Mouse (Mus musculus) embryonic stem cell, embryonic (primary cell): Measurements from ENCODE around the gene Pgpep1.

ENCODE experiments used
- CTCF ChIA-PET, 4 experiments: fragments of 300-600 bp in 2 of 4; fragments of 350-600 bp in 2 of 4; sonication (Branson Sonifier 250); formaldehyde crosslinking; loops; one replicate each; lab custom pipeline; 2022; ENCODE audit warnings: inconsistent platforms in 2 of 4; lab: Charles Lee
- POLR2A ChIA-PET, 4 experiments: fragments of 300-600 bp in 2 of 4; fragments of 350-600 bp in 2 of 4; sonication (Branson Sonifier 250); formaldehyde crosslinking; loops; one replicate each; lab custom pipeline; 2022; ENCODE audit warnings: antibody characterized with exemption in 4 of 4, inconsistent platforms in 1 of 4; lab: Charles Lee

Pgpep1 gene

DNA sequence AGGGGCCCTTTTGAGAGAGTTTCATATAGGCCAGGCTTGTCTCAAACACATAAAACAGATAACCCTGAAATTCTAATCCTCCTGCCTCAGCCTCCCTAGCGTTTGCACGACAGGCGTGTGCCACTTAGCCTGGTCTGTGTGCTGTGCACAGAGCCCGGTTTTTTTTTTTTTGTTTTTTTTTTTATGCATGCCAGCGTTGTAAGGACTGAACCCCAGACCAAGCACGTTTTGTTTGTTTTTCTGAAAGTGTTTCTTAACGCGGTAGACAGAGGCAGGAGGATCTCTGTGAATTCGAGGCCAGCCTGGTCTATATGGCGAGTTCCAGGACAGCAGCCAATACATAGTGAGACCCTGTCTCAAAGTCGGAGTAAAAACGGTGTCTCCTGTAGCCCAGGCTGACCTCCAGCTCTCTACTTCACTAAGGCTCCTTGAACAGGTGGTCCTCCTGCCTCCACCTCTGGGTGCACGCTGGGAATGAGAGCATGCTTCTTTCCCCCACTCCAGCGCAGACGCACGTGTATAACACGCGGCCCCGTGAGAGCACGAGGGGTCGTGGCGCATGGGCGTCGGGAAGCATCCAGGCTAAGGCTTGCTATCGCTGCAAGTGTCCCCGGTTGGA, 51.3 kb downstream of the Pgpep1 start, which contains the start of gene Ssbp4:
Ssbp4 (minus strand) TSS at position 124 of the 619 bp plus-strand sequence.
- ChIA-PET POLR2A (interaction anchor here (0.6 to 10.0 kb wide), 128 partner anchors 8 to 672 kb away, joined by 3 to 161 read pairs (median 5); partner anchors contain the start of genes Lsm4 (in 4 of the 4), Arrdc2 (in 3 of the 4), Ell (in 3 of the 4) and Fkbp8 (in 3 of the 4)), CTCF (interaction anchor here (0.5 to 5.7 kb wide), 54 partner anchors 8 to 488 kb away, joined by 3 to 51 read pairs (median 4); partner anchors contain the start of genes Fkbp8 (in 2 of the 4), Kxd1 (in 2 of the 4), Arrdc2 (in 1 of the 4) and Ell (in 1 of the 4))

GRCm38 (mm10) chr8:70607898-70608748, 52.1 kb downstream of the Pgpep1 start:
- POLR2A ChIA-PET = interaction anchor here (0.5 to 10.0 kb wide), 72 partner anchors 10 to 988 kb away, joined by 3 to 161 read pairs (median 6); partner anchors contain the start of genes Lsm4 (in 4 of the 4), Arrdc2 (in 3 of the 4), Fkbp8 (in 3 of the 4) and Jund (in 3 of the 4)

DNA sequence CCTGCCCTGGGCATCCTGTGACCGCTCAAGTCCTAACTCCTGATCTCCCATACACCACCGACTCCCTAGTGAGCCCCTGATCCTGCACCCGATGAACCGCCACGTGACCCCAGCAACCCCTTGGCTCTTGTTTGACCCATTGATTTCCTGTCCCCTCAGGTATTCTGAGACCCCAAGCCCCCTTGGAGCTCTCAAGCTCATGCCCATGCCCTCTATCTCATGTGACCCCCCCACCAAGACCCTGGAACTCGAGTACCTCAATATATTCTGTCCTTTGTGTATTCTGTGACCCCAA, 52.6 kb downstream of the Pgpep1 start:
- CTCF ChIA-PET = interaction anchor here in 3 of 4 experiments (1.0 to 5.7 kb wide), 6 partner anchors 9 to 65 kb away, joined by 3 to 51 read pairs (median 4); partner anchors contain the start of gene Lsm4 (in 1 of the 3)
- POLR2A ChIA-PET = interaction anchor here (0.5 to 10.0 kb wide), 30 partner anchors 10 to 255 kb away, joined by 3 to 161 read pairs (median 8); partner anchors contain the start of genes Ell (in 2 of the 4), Fkbp8 (in 2 of the 4), Jund (in 2 of the 4) and Lsm4 (in 2 of the 4)

More at GRCm38 (mm10) chr8:70607898-70608748, 52.1 kb downstream of the Pgpep1 start:
- CTCF ChIA-PET = interaction anchor here in 3 of 4 experiments (0.6 to 5.7 kb wide), 16 partner anchors 10 to 257 kb away, joined by 3 to 51 read pairs (median 4); partner anchors contain the start of genes Fkbp8 (in 1 of the 3), Kxd1 (in 1 of the 3) and Lsm4 (in 1 of the 3)

DNA sequence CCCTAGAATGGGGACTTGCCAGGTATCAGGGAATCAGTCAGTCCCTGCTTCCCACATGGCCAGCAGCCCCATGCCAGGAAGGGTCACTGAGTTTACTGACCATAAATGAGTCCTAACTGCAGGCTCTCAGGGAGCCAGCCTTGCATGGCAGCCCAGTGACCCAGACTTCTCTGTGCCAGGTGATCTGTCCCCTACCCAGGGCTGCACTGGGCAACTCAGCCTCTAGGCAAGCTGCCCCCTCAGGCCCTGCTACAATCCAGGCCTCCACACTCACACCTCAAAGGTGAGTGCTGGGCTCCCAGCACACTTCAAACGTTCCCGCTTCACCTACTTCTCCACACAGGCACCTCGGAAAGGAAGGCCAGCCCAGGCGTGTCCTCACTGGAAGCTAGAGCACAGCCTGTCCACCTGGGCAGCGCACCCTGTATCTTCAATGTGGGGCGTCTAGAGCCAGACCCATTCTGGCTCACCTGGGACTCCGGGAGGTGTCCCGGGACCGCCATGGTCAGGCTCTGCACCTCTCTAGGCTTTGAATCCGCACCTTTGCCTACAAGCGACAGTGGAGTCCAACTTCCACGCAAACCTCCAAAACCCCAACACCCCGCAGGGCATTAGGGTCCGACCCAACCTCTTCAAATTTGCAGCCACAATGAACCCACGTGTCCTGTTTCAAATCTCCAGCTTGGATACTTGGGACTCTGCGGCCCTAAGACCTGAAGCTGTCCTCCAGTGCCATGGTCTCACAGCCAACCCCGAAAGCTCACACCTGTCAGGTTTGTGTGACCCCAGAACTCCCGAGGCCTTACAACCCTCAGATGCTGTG, 53.2 kb downstream of the Pgpep1 start:
- POLR2A ChIA-PET = interaction anchor here in 3 of 4 experiments (0.5 to 10.0 kb wide), 30 partner anchors 8 to 255 kb away, joined by 3 to 161 read pairs (median 6); partner anchors contain the start of genes Ell (in 2 of the 3), Jund (in 2 of the 3), Pgpep1 (in 2 of the 3) and Arrdc2 (in 1 of the 3)
- CTCF ChIA-PET = interaction anchor here in 3 of 4 experiments (1.0 to 5.7 kb wide), 4 partner anchors 9 to 23 kb away, joined by 3 to 51 read pairs (median 21); no protein-coding TSS in a partner anchor

- CTCF ChIA-PET = interaction anchor here in 1 of 4 experiments (4.1 to 5.7 kb wide), 2 partner anchors 9 to 24 kb away, joined by 38 to 51 read pairs; no protein-coding TSS in a partner anchor
- POLR2A ChIA-PET = interaction anchor here in 2 of 4 experiments (0.9 to 10.0 kb wide), 15 partner anchors 9 to 101 kb away, joined by 3 to 161 read pairs (median 5); partner anchors contain the start of genes Ell (in 1 of the 2), Jund (in 1 of the 2), Lrrc25 (in 1 of the 2) and Lsm4 (in 1 of the 2)
Observed at GRCm38 (mm10) chr8:70605871-70606779, 54.1 kb downstream of the Pgpep1 start.

DNA sequence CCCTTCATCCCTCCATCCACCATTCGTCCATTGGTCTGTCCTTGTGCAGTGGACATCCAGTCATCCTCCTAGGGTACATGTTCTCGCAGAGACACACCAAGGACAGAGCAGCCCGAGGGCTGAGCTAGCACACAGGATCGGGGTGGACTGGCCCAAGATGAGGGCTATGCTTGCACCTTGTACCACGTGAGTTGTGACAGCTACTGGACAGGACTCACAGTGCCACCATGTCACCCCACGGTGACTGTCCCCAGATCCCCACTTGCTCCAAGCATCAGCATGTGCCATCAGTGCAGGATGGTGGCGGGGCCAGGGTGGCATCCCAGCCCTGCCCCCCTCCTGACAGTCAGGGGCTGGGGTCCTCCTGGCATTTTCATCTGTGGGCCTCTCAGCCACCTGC, 55.6 kb downstream of the Pgpep1 start:
- POLR2A ChIA-PET = interaction anchor here in 3 of 4 experiments (1.0 to 10.0 kb wide), 11 partner anchors 11 to 235 kb away, joined by 3 to 118 read pairs (median 4); partner anchors contain the start of genes Jund (in 2 of the 3), Arrdc2 (in 1 of the 3), Ell (in 1 of the 3) and Isyna1 (in 1 of the 3)
- CTCF ChIA-PET = no interaction called here

GRCm38 (mm10) chr8:70602139-70602811, 57.9 kb downstream of the Pgpep1 start:
- CTCF ChIA-PET = interaction anchor here in 1 of 4 experiments (0.7 kb wide), 1 partner anchor 42 kb away, joined by 3 read pairs; no protein-coding TSS in a partner anchor
- POLR2A ChIA-PET = interaction anchor here in 2 of 4 experiments (0.7 to 1.9 kb wide), 6 partner anchors 9 to 237 kb away, joined by 3 to 8 read pairs (median 4); partner anchors contain the start of genes Arrdc2 (in 1 of the 2), Ell (in 1 of the 2) and Rab3a (in 1 of the 2)

DNA sequence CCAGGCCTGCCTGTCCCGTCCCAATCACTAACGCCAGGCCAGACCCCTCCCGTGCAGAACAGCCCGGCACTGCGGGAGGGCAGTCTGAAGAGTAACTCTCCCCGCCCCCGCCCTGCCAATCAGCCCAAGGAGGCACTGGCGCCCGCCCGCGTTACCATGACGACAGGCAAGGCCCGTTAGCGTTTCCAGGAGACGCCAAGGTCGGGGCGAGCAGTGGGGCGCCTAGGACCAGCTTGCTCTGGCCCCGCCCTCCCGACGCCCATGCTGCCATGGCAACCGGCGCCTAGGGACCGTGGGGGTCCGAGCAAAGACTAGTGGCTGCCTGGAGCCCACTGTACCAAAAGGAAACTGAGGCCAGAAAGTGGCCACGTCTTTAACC, 58.9 kb downstream of the Pgpep1 start:
- POLR2A ChIA-PET = interaction anchor here in 3 of 4 experiments (0.6 to 1.9 kb wide), 25 partner anchors 9 to 567 kb away, joined by 3 to 14 read pairs (median 3); partner anchors contain the start of genes Arrdc2 (in 1 of the 3), Fkbp8 (in 1 of the 3), Jund (in 1 of the 3) and Lsm4 (in 1 of the 3)
- CTCF ChIA-PET = interaction anchor here in 3 of 4 experiments (0.5 to 1.3 kb wide), 14 partner anchors 8 to 391 kb away, joined by 3 to 8 read pairs (median 3); partner anchors contain the start of gene Cers1 (in 1 of the 3)

GRCm38 (mm10) chr8:70600473-70601270, 59.5 kb downstream of the Pgpep1 start:
- POLR2A ChIA-PET = interaction anchor here (0.6 to 1.9 kb wide), 26 partner anchors 9 to 779 kb away, joined by 3 to 17 read pairs (median 3); partner anchors contain the start of genes Arrdc2 (in 1 of the 4), Fkbp8 (in 1 of the 4), Jund (in 1 of the 4) and Lpar2 (in 1 of the 4)

GRCm38 (mm10) chr8:70599507-70600290, 60.5 kb downstream of the Pgpep1 start:
- POLR2A ChIA-PET = interaction anchor here in 3 of 4 experiments (0.6 to 4.9 kb wide), 17 partner anchors 9 to 258 kb away, joined by 3 to 61 read pairs (median 4); partner anchors contain the start of genes Jund (in 2 of the 3), Ssbp4 (in 2 of the 3), Pgpep1 (in 1 of the 3) and Uba52 (in 1 of the 3)
- CTCF ChIA-PET = interaction anchor here in 3 of 4 experiments (0.5 to 5.7 kb wide), 5 partner anchors 9 to 288 kb away, joined by 3 to 51 read pairs (median 3); partner anchors contain the start of gene Ssbp4 (in 1 of the 3)

More at GRCm38 (mm10) chr8:70600473-70601270, 59.5 kb downstream of the Pgpep1 start:
- CTCF ChIA-PET = interaction anchor here in 3 of 4 experiments (0.5 to 5.7 kb wide), 16 partner anchors 8 to 390 kb away, joined by 3 to 51 read pairs (median 3); partner anchors contain the start of genes Cers1 (in 1 of the 3) and Ssbp4 (in 1 of the 3)

- CTCF ChIA-PET = interaction anchor here (0.6 to 5.7 kb wide), 15 partner anchors 9 to 223 kb away, joined by 3 to 51 read pairs (median 4); partner anchors contain the start of genes Gm3336 (in 1 of the 4), Lsm4 (in 1 of the 4) and Ssbp4 (in 1 of the 4)
- POLR2A ChIA-PET = interaction anchor here in 3 of 4 experiments (0.5 to 4.9 kb wide), 32 partner anchors 10 to 647 kb away, joined by 3 to 61 read pairs (median 4); partner anchors contain the start of genes Ell (in 3 of the 3), Arrdc2 (in 2 of the 3), Jund (in 2 of the 3) and Ssbp4 (in 2 of the 3)
Observed at GRCm38 (mm10) chr8:70598722-70599121, 61.5 kb downstream of the Pgpep1 start.

DNA sequence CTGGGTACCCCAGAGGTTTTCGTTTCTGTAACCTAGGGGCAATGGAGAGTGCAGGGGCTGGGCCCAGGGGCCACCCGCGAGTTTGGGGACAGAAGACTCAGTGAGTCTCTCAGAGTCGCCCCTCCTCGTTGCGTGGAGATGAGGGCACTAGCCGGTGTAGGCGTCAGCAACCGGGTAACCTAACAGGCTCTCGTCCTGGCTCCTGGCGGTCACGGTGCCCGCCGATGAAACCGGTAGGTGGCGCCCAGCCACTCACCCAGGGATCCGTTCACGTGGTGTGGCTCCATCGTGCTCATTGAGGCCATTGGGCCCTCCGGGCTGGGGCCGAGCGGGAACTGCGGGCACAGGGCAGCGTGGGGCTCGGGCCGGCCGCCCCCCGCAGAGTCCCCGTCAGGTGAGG, 61.9 kb downstream of the Pgpep1 start:
- POLR2A ChIA-PET = interaction anchor here in 3 of 4 experiments (0.7 to 4.9 kb wide), 23 partner anchors 10 to 242 kb away, joined by 3 to 61 read pairs (median 4); partner anchors contain the start of genes Ell (in 3 of the 3), Arrdc2 (in 2 of the 3), Ssbp4 (in 2 of the 3) and Jund (in 1 of the 3)
- CTCF ChIA-PET = interaction anchor here (0.6 to 5.7 kb wide), 17 partner anchors 9 to 223 kb away, joined by 3 to 51 read pairs (median 4); partner anchors contain the start of genes Gm3336 (in 1 of the 4), Lsm4 (in 1 of the 4) and Ssbp4 (in 1 of the 4)
